Mouse (Mus musculus): ENCODE results near the gene Ccdc134. TPM values are rescaled to one million over a fixed set of nuclear protein-coding genes. Genes with fewer than 3 reads are reported as not detected.

Gene Ccdc134
- 33.7 TPM for polyA plus RNA-seq (2015; fragmentation: Illumina TruSeq; extraction: RNeasy Lipid Tissue Mini Kit (QIAGEN cat#74804); ENCODE audit: insufficient read depth, low replicate concordance)

DNA sequence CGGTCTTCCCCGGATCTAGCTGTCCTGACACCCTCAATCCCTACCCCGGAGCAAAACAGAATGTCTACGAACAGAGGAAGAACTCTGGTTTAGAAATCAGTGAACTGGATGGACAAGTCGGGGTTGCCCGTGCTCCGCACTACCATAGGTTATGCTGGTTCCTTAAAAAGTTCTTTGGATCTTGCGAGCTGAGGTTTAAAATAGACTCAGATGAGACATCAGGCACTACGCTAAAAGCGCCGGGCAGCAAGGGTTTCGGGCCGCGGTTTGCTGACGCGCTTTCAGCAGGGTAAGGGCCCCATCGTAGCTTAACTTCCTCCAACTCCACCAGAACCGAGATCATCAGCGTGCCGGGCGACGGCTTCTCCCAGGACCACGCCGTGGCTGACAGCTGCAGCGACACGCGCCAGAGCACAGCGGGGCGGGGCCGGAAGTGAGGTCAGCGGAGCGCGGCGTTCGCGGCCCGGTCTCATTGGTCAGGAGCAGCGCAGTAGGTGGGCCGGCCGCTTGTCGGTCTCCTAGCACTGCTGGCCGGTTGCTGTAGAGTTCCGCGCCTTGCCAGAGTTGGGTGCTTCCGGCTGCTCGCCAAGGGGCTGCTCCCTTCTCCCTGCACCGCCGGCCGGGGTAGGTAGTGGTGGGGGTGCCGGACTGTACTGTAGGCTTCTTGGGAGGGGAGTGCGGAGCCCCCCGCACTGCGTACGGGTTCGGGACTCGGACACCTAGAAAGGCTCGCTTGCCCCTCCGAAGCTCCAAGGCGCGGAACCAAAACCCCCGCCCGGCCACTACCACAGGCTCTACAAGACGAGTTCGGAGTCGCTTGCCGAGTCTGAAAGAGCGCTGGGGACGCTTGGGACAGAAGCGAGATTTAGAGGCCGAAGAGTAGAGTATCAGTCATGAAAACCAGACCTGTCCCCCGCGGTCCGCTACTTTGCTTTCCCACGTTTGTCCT lies at the start of gene Ccdc134:
TSS of gene Ccdc134 (plus strand) at position 497 of the 949 bp plus-strand sequence.

GRCm38 (mm10) chr15:82146770-82147610 lies 19.3 kb downstream of the Ccdc134 start, which contains the start of gene Srebf2:
Gene Srebf2 (plus strand): TSS chr15:82147181.

Other genes starting within 250 kb of the Ccdc134 start
- gene Polr3h, start 201.7 kb upstream of the Ccdc134 start, polyA plus RNA-seq (2015; fragmentation: Illumina TruSeq; extraction: RNeasy Lipid Tissue Mini Kit (QIAGEN cat#74804); ENCODE audit: insufficient read depth, low replicate concordance) = 7.3 TPM
- 1.7 TPM for gene Csdc2, start 191.2 kb upstream of the Ccdc134 start, polyA plus RNA-seq (2015; fragmentation: Illumina TruSeq; extraction: RNeasy Lipid Tissue Mini Kit (QIAGEN cat#74804); ENCODE audit: insufficient read depth, low replicate concordance)
- gene Pmm1, start 167.0 kb upstream of the Ccdc134 start, polyA plus RNA-seq (2015; fragmentation: Illumina TruSeq; extraction: RNeasy Lipid Tissue Mini Kit (QIAGEN cat#74804); ENCODE audit: insufficient read depth, low replicate concordance) = 8.7 TPM
- gene 1700029P11Rik, start 147.4 kb upstream of the Ccdc134 start, polyA plus RNA-seq (2015; fragmentation: Illumina TruSeq; extraction: RNeasy Lipid Tissue Mini Kit (QIAGEN cat#74804); ENCODE audit: insufficient read depth, low replicate concordance) = not detected
- gene Xrcc6, start 140.1 kb upstream of the Ccdc134 start, polyA plus RNA-seq (2015; fragmentation: Illumina TruSeq; extraction: RNeasy Lipid Tissue Mini Kit (QIAGEN cat#74804); ENCODE audit: insufficient read depth, low replicate concordance) = 51.6 TPM
- 24.1 TPM for gene Desi1, start 94.1 kb upstream of the Ccdc134 start, polyA plus RNA-seq (2015; fragmentation: Illumina TruSeq; extraction: RNeasy Lipid Tissue Mini Kit (QIAGEN cat#74804); ENCODE audit: insufficient read depth, low replicate concordance)
- gene Snu13, start 80.3 kb upstream of the Ccdc134 start, polyA plus RNA-seq (2015; fragmentation: Illumina TruSeq; extraction: RNeasy Lipid Tissue Mini Kit (QIAGEN cat#74804); ENCODE audit: insufficient read depth, low replicate concordance) = 237 TPM
- gene 4930407I10Rik, start 68.8 kb upstream of the Ccdc134 start, polyA plus RNA-seq (2015; fragmentation: Illumina TruSeq; extraction: RNeasy Lipid Tissue Mini Kit (QIAGEN cat#74804); ENCODE audit: insufficient read depth, low replicate concordance) = not detected
- not detected for gene Mei1, start 57.9 kb upstream of the Ccdc134 start, polyA plus RNA-seq (2015; fragmentation: Illumina TruSeq; extraction: RNeasy Lipid Tissue Mini Kit (QIAGEN cat#74804); ENCODE audit: insufficient read depth, low replicate concordance)
- gene Srebf2, start 19.3 kb downstream of the Ccdc134 start, polyA plus RNA-seq (2015; fragmentation: Illumina TruSeq; extraction: RNeasy Lipid Tissue Mini Kit (QIAGEN cat#74804); ENCODE audit: insufficient read depth, low replicate concordance) = 50.6 TPM
- 0.11 TPM for gene Shisa8, start 84.9 kb downstream of the Ccdc134 start, polyA plus RNA-seq (2015; fragmentation: Illumina TruSeq; extraction: RNeasy Lipid Tissue Mini Kit (QIAGEN cat#74804); ENCODE audit: insufficient read depth, low replicate concordance)
- gene Tnfrsf13c, start 96.4 kb downstream of the Ccdc134 start, polyA plus RNA-seq (2015; fragmentation: Illumina TruSeq; extraction: RNeasy Lipid Tissue Mini Kit (QIAGEN cat#74804); ENCODE audit: insufficient read depth, low replicate concordance) = 108 TPM
- 4.6 TPM for gene Cenpm, start 116.8 kb downstream of the Ccdc134 start, polyA plus RNA-seq (2015; fragmentation: Illumina TruSeq; extraction: RNeasy Lipid Tissue Mini Kit (QIAGEN cat#74804); ENCODE audit: insufficient read depth, low replicate concordance)
- not detected for gene 1500009C09Rik, start 124.5 kb downstream of the Ccdc134 start, polyA plus RNA-seq (2015; fragmentation: Illumina TruSeq; extraction: RNeasy Lipid Tissue Mini Kit (QIAGEN cat#74804); ENCODE audit: insufficient read depth, low replicate concordance)
- gene Sept3, start 147.0 kb downstream of the Ccdc134 start, polyA plus RNA-seq (2015; fragmentation: Illumina TruSeq; extraction: RNeasy Lipid Tissue Mini Kit (QIAGEN cat#74804); ENCODE audit: insufficient read depth, low replicate concordance) = 3.2 TPM
- gene Wbp2nl, start 171.0 kb downstream of the Ccdc134 start, polyA plus RNA-seq (2015; fragmentation: Illumina TruSeq; extraction: RNeasy Lipid Tissue Mini Kit (QIAGEN cat#74804); ENCODE audit: insufficient read depth, low replicate concordance) = not detected
- gene Naga, start 211.0 kb downstream of the Ccdc134 start, polyA plus RNA-seq (2015; fragmentation: Illumina TruSeq; extraction: RNeasy Lipid Tissue Mini Kit (QIAGEN cat#74804); ENCODE audit: insufficient read depth, low replicate concordance) = 51.6 TPM
- gene Pheta2, start 211.0 kb downstream of the Ccdc134 start, polyA plus RNA-seq (2015; fragmentation: Illumina TruSeq; extraction: RNeasy Lipid Tissue Mini Kit (QIAGEN cat#74804); ENCODE audit: insufficient read depth, low replicate concordance) = 4.0 TPM
- gene Smdt1, start 211.0 kb downstream of the Ccdc134 start, polyA plus RNA-seq (2015; fragmentation: Illumina TruSeq; extraction: RNeasy Lipid Tissue Mini Kit (QIAGEN cat#74804); ENCODE audit: insufficient read depth, low replicate concordance) = 64.5 TPM
- gene Ndufa6, start 226.4 kb downstream of the Ccdc134 start, polyA plus RNA-seq (2015; fragmentation: Illumina TruSeq; extraction: RNeasy Lipid Tissue Mini Kit (QIAGEN cat#74804); ENCODE audit: insufficient read depth, low replicate concordance) = 263 TPM

Measured in spleen, adult 10 weeks (tissue).